Mouse (Mus musculus): ENCODE results near the gene Dnajc16.

DNA sequence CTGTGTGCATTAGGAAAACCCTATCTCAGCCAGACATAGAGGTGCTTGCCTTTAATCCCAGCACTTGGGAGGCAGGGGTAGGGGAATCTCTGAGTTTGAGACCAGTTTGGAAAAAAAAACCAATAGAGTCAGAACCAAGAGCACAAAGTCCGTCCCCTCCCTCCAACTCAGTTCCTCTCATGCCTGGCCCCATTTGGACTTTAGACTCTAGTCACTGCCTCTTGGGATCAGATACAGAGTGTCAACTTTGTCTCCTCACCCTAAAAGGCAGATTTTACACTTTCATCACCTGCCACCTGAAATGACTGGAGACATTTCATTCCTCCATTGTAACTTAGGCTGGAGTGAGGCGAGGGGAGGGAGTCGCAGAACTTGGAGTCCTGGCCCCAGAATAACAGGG is 61.5 kb downstream of the Dnajc16 start:
- TF ChIP-seq CTCF (IDR thresholded peaks at IDR 0.05; ENCODE audit: borderline replicate concordance, insufficient read depth, low read depth, low read length) (no peak), POLR2A (IDR thresholded peaks at IDR 0.05; ENCODE audit: borderline replicate concordance, insufficient read depth, low read length) (no peak)
